Mouse (Mus musculus) large intestine, adult 2 months (tissue): ENCODE measurements around the gene Hspb8. TPM values are rescaled to one million over a fixed set of nuclear protein-coding genes. Genes with fewer than 3 reads are reported as not detected.

Experiments
- DNase-seq: peaks from one replicate; pipeline ENCODE4 v3.0.0-alpha.2; 2012; ENCODE audit warnings: low read depth, low spot score
- WGBS: fragments of 180-500 bp; shearing (Covaris S2); methylation state at CpG from one replicate; pipeline ENCODE4 v1.1.7; 2018; 5-methylcytosine and 5-hydroxymethylcytosine counted together
- polyA plus RNA-seq: library from polyadenylated mRNA; depleted of rRNA; stranded (reverse); fragments of >200 nt; gene quantifications from 2 replicates; pipeline ENCODE4 v1.2.3, GENCODE M21; 2012; rRNA removed

The Hspb8 gene
- 18.6 and 26.0 TPM in 2 replicates for polyA plus RNA-seq

DNA sequence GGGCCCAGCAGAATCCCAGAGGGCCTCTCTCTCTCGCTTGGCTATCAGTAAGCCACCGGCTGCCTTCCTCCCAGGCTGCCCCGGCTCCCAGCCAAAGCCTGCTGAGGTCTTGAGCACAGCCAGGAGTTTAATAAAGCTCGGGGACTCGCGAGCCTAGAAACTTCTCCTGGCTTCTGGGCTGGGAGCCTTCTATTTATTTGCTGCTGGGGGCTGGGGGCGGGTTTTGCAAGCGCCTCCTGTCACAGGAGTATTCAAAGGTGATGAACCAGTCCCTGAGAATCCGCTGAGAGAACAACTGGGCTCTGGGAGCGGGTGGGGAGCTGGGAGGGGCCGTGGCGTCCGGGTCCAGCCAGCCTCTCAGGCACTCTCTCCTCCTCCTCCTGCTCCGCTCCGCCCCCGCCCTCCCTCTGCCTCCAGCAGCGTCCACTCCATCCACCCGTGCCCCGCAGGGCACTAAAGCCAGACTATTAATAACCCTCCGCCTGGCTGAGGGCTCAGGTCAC lies at the start of gene Hspb8:
Gene Hspb8, minus strand, starts transcription at position 166 of the 503 bp plus-strand sequence.
- no peak for DNase-seq
- WGBS: 2% methylated on average over 20 of the region's 20 CpGs

DNA sequence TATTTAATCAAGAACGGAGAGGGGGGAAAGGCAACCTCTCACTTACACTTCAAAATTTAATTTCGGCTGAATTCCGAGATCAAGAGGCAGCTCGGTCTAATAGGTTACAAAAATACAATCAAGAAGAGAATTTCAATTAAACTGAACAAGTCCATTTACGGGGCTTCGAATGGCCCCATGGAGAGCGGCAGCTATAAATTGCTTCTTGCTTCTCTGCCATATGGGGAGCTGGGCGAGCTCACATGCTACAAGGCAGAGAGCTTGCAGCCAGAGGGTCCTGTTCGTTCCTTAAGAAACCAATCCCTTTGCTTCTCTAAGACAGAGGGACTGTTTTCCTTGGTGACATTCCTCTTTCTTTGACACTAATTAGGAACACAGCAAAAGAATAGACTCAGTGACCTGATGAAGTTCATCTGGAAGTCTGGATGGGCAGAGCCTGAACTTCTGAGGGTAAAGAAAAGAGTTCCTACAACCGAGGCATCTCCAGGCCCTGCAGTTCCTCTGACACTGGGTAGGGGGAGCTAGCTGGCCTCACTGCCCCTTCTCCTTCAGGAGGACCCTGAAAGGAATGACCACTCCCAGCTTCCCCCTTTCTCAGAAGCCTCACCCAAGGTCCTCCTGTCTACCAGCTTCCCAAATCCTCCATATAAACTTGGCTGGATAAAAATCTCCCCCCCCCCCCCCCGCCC lies 38.8 kb upstream of the Hspb8 start:
- 71% methylated on average over 11 of the region's 11 CpGs for WGBS
- DNase-seq: no peak

DNA sequence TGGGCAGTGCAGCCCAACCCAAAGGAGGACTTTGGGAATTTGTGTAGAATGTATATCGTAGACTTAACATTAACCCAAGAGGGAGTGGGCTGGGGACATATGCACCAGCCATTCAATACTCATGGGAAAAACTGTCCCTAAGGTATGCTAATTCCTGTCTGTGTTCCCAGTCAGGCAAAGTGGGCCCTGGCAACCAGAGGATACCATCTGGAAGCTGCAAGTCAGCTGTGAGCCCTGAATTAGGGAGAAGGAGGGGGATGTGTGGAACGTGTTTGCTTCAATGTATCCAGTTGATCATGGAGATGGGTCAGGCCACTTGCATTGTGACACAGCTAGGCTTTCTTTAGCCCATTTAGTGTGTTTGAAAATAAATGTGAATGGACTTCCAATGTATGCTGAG lies 37.3 kb upstream of the Hspb8 start:
- DNase-seq: no peak
- WGBS: 72% methylated on average over 2 of the region's 2 CpGs

DNA sequence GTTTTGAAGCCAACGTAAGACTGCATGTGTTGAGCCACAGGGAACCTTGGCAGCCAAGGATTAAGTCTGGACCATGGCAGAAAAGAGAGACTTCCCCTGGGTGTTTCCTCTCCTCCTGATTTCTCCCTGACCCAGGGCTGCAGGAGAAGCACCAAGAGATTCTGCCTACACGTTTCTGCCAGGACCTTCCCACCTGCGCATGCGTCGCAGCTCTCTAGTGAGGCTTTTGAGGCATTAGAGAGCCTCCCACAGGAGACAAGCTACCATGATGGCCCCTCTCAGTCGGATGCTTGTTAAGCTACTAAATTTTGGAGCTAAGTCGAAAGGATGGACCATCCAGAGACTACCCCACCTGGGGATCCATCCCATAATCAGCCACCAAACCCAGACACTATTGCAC lies 35.1 kb upstream of the Hspb8 start:
- DNase-seq: no peak
- 82% methylated on average over 7 of the region's 7 CpGs for WGBS

DNA sequence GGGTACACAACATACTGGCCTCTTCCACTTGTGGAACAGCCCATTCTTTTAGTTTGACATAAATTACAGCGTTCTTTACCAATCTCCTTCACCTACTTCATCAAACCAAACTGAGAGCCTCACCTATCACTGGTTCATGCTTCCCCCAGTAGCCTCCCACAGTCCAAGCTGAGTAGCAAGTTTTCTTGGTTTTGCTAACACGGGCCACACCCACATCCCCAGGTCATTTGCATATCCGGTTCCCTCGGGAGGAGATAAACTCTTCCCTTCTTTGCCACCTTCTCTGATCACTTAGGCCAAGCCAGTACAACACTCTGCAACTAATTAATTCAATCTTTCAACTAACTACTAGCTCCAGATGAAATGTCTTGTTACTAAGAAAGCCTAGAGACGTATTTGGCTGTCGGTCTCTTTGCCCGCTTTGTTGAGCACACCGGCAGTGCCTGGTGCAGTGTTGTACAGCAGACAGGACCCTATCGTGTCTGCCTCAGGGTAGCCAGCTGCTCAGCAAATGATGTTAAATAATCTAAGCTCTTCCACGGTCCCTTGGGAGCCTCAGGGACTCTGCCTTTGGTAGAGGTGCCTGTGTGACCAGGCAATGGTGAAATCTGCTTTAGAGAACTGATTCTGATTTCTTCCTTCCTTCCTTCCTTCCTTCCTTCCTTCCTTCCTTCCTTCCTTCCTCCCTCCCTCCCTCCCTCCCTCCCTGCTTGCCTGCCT lies 34.3 kb upstream of the Hspb8 start:
- WGBS: 30% methylated on average over 10 of the region's 10 CpGs
- DNase-seq: no peak

DNA sequence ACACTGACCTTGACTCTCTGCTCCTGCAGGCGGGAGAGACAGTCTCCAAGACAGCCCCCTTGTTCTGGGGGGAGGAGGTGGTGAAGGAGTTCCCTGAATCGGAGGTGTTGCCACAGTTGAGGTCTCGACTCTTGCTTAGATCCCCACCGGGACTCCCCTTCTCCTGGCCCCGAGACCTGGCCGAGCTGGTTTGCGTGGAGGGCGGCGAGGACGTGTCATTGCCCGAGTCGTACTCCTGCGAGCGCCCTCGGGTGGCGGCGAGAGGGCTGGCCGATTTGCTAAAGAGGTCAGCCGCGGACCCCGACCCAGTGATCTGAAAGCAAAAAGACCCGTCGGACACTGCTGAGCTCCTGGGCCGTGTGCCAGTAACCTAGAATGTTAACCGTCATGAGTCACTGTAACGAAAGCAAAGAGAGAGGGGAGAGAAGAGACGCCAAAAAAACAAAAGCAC lies 30.8 kb upstream of the Hspb8 start:
- no peak for DNase-seq
- WGBS: 3% methylated on average over 27 of the region's 27 CpGs

DNA sequence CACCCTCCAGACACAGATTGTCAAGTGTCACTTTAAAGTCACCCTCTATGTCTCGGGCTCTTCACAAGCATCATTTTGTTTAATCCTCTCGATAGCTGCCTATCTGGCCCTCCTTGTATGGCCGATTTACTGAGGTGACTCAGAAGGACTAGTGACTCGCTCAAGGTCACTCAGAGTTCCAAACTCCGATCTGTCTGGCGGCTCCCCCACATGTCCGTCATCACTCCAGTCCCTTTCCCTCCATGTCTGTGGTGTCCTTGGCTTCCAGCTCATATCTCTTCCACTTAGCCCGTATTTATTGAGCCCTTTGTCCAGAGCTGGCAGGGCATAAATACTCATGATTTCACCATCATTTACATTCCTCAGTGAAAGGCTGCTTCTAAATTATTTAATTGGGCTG lies 28.2 kb upstream of the Hspb8 start:
- 56% methylated on average over 8 of the region's 8 CpGs for WGBS
- DNase-seq: no peak

- no peak for DNase-seq
- 46% methylated on average over 8 of the region's 8 CpGs for WGBS
These were observed 27.0 kb upstream of the Hspb8 start for GRCm38 (mm10) chr5:116449522-116450225.

- WGBS: 3% methylated on average over 11 of the region's 11 CpGs
- DNase-seq: no peak
These were observed 25.9 kb upstream of the Hspb8 start for GRCm38 (mm10) chr5:116448409-116449191.

DNA sequence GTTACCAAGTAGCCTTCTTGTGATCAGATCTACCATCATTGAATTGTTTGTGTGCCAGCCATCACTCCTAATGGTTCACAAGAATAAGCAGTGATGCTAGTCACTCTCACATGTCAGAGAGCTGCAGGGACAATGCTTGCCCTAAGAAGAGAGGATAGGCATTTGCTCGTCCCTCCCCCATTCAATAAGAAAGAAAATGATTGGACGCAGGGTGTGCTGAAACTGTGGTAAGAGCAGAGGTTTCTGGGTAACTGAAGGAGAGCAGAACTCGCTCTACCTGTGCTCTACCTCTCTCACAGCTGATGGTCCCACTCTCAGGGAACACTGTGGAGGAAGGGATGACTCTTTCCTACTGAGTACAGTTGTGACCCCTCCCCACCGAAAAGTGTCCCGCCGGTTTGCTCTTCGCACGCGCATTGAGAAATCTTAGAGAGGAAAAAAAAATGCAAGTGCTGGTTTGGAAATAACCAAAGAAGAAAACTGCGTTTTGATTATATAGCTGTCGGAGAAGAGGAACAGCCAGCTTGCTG lies 25.2 kb upstream of the Hspb8 start:
- WGBS: 25% methylated on average over 11 of the region's 11 CpGs
- no peak for DNase-seq

DNA sequence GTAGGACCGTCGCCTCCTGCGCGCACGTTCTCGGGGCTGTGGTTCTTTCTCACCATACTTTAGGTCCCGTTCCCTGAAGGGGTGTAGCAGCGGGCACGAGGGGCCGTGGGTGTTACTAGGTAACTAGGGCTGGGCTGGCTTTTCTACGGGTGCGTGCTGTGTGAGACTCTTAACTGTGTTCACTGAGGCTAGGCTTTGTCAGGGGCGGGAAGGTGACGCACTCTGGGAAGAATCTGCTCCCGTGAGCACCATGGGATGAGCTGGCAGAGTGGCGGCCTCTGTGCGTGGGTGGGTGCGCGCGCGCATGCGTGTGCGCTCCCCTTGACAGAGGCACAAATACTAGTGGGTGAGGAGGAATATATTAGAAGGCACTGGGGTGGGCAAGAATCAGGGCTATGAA lies 23.9 kb upstream of the Hspb8 start:
- WGBS: 26% methylated on average over 23 of the region's 23 CpGs
- no peak for DNase-seq

- no peak for DNase-seq
- 47% methylated on average over 10 of the region's 10 CpGs for WGBS
These were observed 23.1 kb upstream of the Hspb8 start for GRCm38 (mm10) chr5:116445634-116446367.

GRCm38 (mm10) chr5:116444517-116444916 lies 21.9 kb upstream of the Hspb8 start:
- DNase-seq: no peak
- 52% methylated on average over 27 of the region's 27 CpGs for WGBS

- DNase-seq: no peak
- WGBS: 72% methylated on average over 8 of the region's 8 CpGs
These were observed 20.8 kb upstream of the Hspb8 start for GRCm38 (mm10) chr5:116443459-116443940.

DNA sequence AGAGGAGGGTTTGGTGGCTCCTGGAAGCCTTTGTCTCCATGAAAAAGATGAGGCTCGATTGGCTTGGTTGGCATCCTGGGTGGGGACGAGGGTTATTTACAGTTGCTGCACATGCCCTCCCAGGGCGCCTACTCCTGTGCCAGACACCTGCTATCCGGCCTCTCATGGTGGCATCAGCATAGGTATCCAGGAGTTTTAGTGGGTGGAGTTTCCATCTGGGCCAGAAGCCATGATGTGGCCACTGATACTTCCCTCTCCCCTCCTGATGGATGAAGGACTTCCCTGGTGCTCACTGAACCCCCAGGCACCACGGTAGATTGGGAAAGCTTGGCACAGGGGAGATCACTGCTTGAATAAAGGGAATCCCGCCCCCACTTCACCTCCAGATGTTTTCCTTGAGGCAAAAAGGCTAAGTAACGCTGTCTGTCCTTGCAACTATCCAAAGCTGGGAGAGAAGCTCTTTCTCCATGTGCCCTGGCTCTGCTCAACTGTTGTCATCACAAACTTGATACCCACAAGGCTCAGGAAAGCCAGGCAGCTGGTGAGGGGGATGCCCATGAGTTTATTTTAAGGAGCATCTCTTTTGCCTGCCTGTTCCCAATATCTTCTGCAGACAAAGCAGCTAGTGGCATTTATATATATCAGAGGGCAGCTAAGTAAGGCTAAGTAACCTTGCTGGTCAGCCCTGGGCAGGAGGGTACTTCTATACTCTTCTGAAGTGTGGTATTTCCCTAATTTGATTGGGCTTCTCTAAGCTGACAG lies 20.2 kb upstream of the Hspb8 start:
- WGBS: 66% methylated on average over 7 of the region's 7 CpGs
- DNase-seq: no peak

DNA sequence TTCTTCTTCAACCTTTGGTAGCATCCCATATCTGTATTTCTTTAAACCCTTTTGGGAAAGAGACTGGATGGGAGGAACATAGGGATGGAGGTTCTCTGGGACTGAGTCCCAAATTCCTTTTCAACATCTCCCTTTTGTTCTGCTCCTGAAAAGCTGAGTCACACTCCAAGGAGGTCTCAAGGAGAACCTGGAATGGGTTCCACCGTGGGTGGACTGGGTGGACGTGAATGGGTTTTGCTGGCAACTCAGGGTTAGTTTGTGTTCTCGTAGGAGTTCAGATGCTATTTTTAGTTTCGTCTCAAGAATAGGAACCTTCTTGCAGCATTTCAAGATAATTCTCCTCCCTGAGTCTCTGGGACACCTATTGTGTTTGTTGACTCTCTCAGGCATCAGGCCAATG lies 17.6 kb upstream of the Hspb8 start:
- DNase-seq: no peak
- WGBS: 47% methylated on average over 4 of the region's 4 CpGs

GRCm38 (mm10) chr5:116438328-116438727 lies 15.7 kb upstream of the Hspb8 start:
- DNase-seq: no peak
- WGBS: 50% methylated on average over 4 of the region's 4 CpGs

- no peak for DNase-seq
These were observed 13.5 kb upstream of the Hspb8 start for GRCm38 (mm10) chr5:116436117-116436516.
